Mouse (Mus musculus) central nervous system, embryonic 11.5 days (tissue): ENCODE measurements around the gene Ahrr. TPM values are rescaled to one million over a fixed set of nuclear protein-coding genes. Genes with fewer than 3 reads are reported as not detected.

Experiments
- polyA plus RNA-seq: library from polyadenylated mRNA; depleted of rRNA; stranded (reverse); fragments of >200 nt; gene quantifications from 2 replicates; pipeline ENCODE4 v1.2.3, GENCODE M21; 2012; rRNA removed

Gene Ahrr
- 1.4 and 2.2 TPM in 2 replicates for polyA plus RNA-seq

GRCm38 (mm10) chr13:74292167-74292566 is at the start of gene Ahrr:
Gene Ahrr (minus strand): TSS chr13:74292331.

GRCm38 (mm10) chr13:74317170-74317849 is 25.2 kb upstream of the Ahrr start, which contains the start of gene Pdcd6:
Gene Pdcd6 (minus strand): TSS chr13:74317580.

GRCm38 (mm10) chr13:74208317-74208985 is 83.7 kb downstream of the Ahrr start, which contains the start of gene Exoc3:
Gene Exoc3 (minus strand): TSS chr13:74208732.

Other genes with a start within 250 kb of the Ahrr start
- 16.9 and 22.0 TPM in 2 replicates for gene Cep72, start 230.0 kb downstream of the Ahrr start, polyA plus RNA-seq
- not detected in 2 replicates for gene Slc9a3, start 170.9 kb downstream of the Ahrr start, polyA plus RNA-seq
- 50.8 and 83.6 TPM in 2 replicates for gene Exoc3, start 83.6 kb downstream of the Ahrr start, polyA plus RNA-seq
- gene Pdcd6, start 25.2 kb upstream of the Ahrr start, polyA plus RNA-seq: 78.0 and 119 TPM in 2 replicates
- 142 and 157 TPM in 2 replicates for gene Sdha, start 57.9 kb upstream of the Ahrr start, polyA plus RNA-seq
- gene Ccdc127, start 58.0 kb upstream of the Ahrr start, polyA plus RNA-seq: 28.5 and 48.1 TPM in 2 replicates
- 0.06 and 0.30 TPM in 2 replicates for gene Lrrc14b, start 71.7 kb upstream of the Ahrr start, polyA plus RNA-seq
- 1.2 and 1.8 TPM in 2 replicates for gene Zfp72, start 98.5 kb upstream of the Ahrr start, polyA plus RNA-seq
- gene Ftl1-ps1, start 107.4 kb upstream of the Ahrr start, polyA plus RNA-seq: 35.2 and 45.0 TPM in 2 replicates
- 6.1 and 12.2 TPM in 2 replicates for gene Zfp825, start 201.7 kb upstream of the Ahrr start, polyA plus RNA-seq